Mouse (Mus musculus) heart, embryonic 16.5 days (tissue): ENCODE data around the gene Cfap54. TPM values are rescaled to one million over a fixed set of nuclear protein-coding genes. Genes with fewer than 3 reads are reported as not detected.

ENCODE experiments used
- ATAC-seq: fragments of 200-750 bp; cut with Nextera tagmentation; replicated peaks from 2 replicates; pipeline ENCODE4 v1.8.0; 2017; ENCODE audit warnings: moderate number of reproducible peaks; ENCODE audit not compliant: insufficient read depth, low FRiP score; ENCODE audit errors: extremely low read depth
- H3K27ac ChIP-seq: fragments of 300-500 bp; sonication (generic); 2 replicates; pipeline ENCODE4 v1.5.1; 2014; ENCODE audit warnings: mild to moderate bottlenecking, low read length, control low read depth, moderate library complexity
- H3K27me3 ChIP-seq: fragments of 300-500 bp; sonication (generic); 2 replicates; pipeline ENCODE4 v1.6.1; 2014; ENCODE audit warnings: low read length, mixed read lengths; ENCODE audit not compliant: control insufficient read depth, insufficient read depth
- H3K36me3 ChIP-seq: fragments of 300-500 bp; sonication (generic); 2 replicates; pipeline ENCODE4 v1.6.1; 2014; ENCODE audit not compliant: control insufficient read depth, insufficient read depth
- H3K4me1 ChIP-seq: fragments of 300-500 bp; sonication (generic); 2 replicates; pipeline ENCODE4 v1.6.1; 2014; ENCODE audit warnings: low read length, mixed read lengths; ENCODE audit not compliant: control insufficient read depth, insufficient read depth
- H3K4me2 ChIP-seq: fragments of 300-500 bp; sonication (generic); 2 replicates; pipeline ENCODE4 v1.6.1; 2014; ENCODE audit warnings: low read depth, mild to moderate bottlenecking, control low read depth, low read length
- H3K4me3 ChIP-seq: fragments of 300-500 bp; sonication (generic); 2 replicates; pipeline ENCODE4 v1.5.1; 2014; ENCODE audit warnings: mild to moderate bottlenecking, control low read depth, low read length
- H3K9ac ChIP-seq: fragments of 300-500 bp; sonication (generic); 2 replicates; pipeline ENCODE4 v1.6.1; 2014; ENCODE audit warnings: low read length, control low read depth
- H3K9me3 ChIP-seq: fragments of 300-500 bp; sonication (generic); replicated peaks from 2 replicates; pipeline ENCODE4 v1.6.1; 2016; ENCODE audit warnings: low read length; ENCODE audit not compliant: control insufficient read depth
- WGBS: fragments of 180-500 bp; shearing (Covaris S2); extraction: QIAGEN DNeasy Blood & Tissue Kit; methylation state at CpG from one replicate; pipeline ENCODE4 v1.1.7; 2014; 5-methylcytosine and 5-hydroxymethylcytosine counted together
- polyA plus RNA-seq: library from polyadenylated mRNA; unstranded; fragments of >200 nt; fragmentation: Nextera tagmentation; extraction: Ambion mirVana; gene quantifications from 2 replicates; pipeline ENCODE4 v1.2.1, GENCODE M21; 2015

The Cfap54 gene
- polyA plus RNA-seq, 1 experiment from 2014 or later = 0.25 TPM

DNA sequence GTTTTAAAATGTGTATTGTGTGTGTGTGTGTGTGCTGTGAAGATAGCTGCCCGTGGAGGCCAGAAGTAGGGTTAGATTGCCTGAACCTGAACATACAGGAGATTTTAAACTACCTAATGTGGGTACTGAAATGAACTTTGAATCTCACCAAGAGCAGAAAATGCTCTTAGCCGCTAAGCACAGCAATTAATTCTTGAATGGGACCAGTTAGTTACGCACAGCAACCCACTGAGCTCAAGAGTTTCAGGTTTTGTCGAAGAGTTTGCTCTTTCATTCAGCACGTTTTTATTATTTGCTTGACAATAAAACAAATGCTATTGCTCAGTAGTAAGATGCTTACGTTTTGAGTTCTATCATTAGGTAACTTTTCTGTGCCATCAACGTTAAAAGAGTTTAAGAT lies 23.9 kb upstream of the Cfap54 start:
- no peak overlapping the region for H3K27ac ChIP-seq
- no peak overlapping the region for H3K4me2 ChIP-seq
- no peaks in the 10 kb centered on the region for H3K4me1 ChIP-seq
- no peaks in the 10 kb centered on the region for H3K27me3 ChIP-seq
- no peak overlapping the region for H3K9ac ChIP-seq
- no peaks in the 10 kb centered on the region for H3K36me3 ChIP-seq
- H3K9me3 ChIP-seq = no peaks in the 10 kb centered on the region
- 86% methylated on average over 7 of the region's 7 CpGs for WGBS
- ATAC-seq = no peak
- no peak overlapping the region for H3K4me3 ChIP-seq

DNA sequence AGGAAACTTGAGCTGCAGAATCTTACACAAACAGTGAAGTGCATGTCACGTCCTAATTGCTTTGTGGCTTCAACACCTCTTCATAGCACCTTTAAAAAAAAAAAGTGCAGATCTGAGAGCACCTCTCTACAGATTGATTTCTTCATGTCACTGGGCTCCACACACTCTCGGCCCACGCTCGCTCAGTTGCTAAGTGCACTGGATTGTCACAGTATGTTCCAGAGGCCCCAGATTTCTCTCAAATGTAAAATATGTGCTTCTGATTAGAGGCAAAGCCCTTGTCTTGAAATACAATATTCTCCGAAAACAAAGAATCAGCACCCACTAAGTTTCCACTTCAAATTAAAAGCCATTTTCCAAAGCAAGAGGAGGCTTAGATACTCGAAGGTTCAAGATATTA lies 22.9 kb upstream of the Cfap54 start:
- no peaks in the 10 kb centered on the region for H3K36me3 ChIP-seq
- no peak overlapping the region for H3K9ac ChIP-seq
- no peak overlapping the region for H3K4me3 ChIP-seq
- H3K4me1 ChIP-seq = no peaks in the 10 kb centered on the region
- H3K27me3 ChIP-seq = no peaks in the 10 kb centered on the region
- H3K4me2 ChIP-seq = no peak overlapping the region
- WGBS = 54% methylated on average over 6 of the region's 6 CpGs
- H3K27ac ChIP-seq = no peak overlapping the region
- peaks cover 2% of the 10 kb centered on the region; the same call in 1 of the 2 replicates for H3K9me3 ChIP-seq
- ATAC-seq = no peak

DNA sequence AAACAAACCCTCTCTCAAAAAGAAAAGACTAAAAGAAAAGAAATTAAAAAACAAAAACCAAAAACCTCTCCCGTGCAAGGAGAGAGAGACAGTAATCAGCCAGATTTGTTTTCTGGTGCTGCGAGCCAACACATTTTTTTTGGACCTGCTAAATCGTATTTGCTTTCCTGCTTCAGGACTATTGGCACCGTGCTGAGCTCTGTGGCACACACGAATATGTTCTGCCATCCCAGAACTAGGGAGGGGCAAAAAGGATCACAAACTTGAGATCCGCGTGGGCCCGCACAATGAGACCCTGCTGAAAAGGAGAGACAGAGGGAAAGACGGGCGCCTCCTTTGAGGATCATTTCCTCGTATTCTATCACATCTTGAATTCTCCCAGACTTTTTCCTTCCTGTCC lies 22.3 kb upstream of the Cfap54 start:
- ATAC-seq = no peak
- Histone ChIP-seq H3K9me3 (peaks cover 2% of the 10 kb centered on the region; the same call in 1 of the 2 replicates), H3K4me1 (no peaks in the 10 kb centered on the region), H3K36me3 (no peaks in the 10 kb centered on the region), H3K9ac (no peak overlapping the region), H3K4me3 (no peak overlapping the region), H3K27me3 (no peaks in the 10 kb centered on the region), H3K27ac (no peak overlapping the region), H3K4me2 (no peak overlapping the region)
- 62% methylated on average over 11 of the region's 11 CpGs for WGBS

GRCm38 (mm10) chr10:93102321-93102720 lies 20.9 kb upstream of the Cfap54 start:
- Histone ChIP-seq H3K9me3 (peaks cover 2% of the 10 kb centered on the region; the same call in 1 of the 2 replicates), H3K4me2 (no peak overlapping the region), H3K4me1 (no peaks in the 10 kb centered on the region), H3K4me3 (no peak overlapping the region), H3K9ac (no peak overlapping the region), H3K27me3 (no peaks in the 10 kb centered on the region), H3K27ac (no peak overlapping the region), H3K36me3 (no peaks in the 10 kb centered on the region)
- WGBS = 49% methylated on average over 5 of the region's 5 CpGs
- no peak for ATAC-seq

DNA sequence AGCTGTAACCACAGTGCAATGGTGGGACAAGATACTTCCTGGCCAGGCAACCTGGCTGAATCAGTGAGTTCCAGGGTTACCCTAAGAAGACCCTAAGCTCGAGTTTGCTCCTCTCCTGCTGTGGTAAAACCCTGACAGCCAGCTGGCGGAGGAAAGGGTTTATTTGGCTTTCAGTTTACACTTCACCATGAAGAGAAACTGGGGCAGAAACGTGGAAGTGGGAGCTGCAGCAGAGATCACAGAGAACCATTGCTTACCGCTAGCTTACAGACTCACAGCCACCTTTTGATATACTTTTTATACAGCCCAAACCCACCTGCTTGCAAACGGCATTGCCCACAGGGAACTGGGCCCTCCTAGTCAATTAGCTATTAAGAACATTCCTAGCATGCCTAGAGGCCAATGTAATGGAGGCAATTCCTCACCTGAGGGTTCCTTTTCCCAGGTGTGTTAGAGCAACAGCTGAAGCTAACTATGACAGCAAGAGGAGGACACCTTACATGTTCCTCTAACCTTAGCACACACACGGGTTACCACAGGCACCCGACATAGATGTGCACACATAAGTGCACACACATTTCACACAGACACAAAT lies 16.9 kb upstream of the Cfap54 start:
- H3K27ac ChIP-seq = no peak overlapping the region
- 71% methylated on average over 7 of the region's 7 CpGs for WGBS
- ATAC-seq = no peak

DNA sequence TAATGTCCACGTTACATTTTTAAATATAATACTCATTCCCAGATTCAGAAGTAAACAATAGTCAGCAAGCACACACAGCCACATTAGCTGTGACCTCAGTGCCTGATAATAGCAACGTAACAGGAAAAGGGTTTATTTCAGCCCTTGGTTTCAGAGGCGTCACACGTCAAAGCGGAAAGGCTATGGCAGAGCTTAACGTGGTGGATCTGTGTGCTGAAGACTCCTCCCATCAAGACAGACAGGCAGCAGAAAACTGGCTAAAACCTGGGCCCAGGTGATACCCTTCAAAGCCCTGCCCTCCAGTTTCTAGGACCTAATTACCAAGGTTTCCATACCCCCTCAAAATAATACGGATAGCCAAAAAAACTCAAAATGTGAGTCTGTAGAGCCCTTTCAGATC lies 16.0 kb upstream of the Cfap54 start:
- ATAC-seq = no peak
- Histone ChIP-seq H3K27ac (no peak overlapping the region), H3K4me2 (no peak overlapping the region), H3K27me3 (no peaks in the 10 kb centered on the region), H3K9me3 (peaks cover 2% of the 10 kb centered on the region; the same call in 1 of the 2 replicates), H3K36me3 (no peaks in the 10 kb centered on the region), H3K9ac (no peak overlapping the region), H3K4me1 (peaks cover 5% of the 10 kb centered on the region; the same call in 1 of the 2 replicates), H3K4me3 (no peak overlapping the region)
- WGBS = 88% methylated on average over 7 of the region's 7 CpGs

More for the DNA sequence above, 16.9 kb upstream of the Cfap54 start:
- H3K4me2 ChIP-seq = no peak overlapping the region
- H3K4me3 ChIP-seq = no peak overlapping the region
- H3K9ac ChIP-seq = no peak overlapping the region
- H3K4me1 ChIP-seq = peaks cover 5% of the 10 kb centered on the region; the same call in 1 of the 2 replicates
- H3K9me3 ChIP-seq = peaks cover 2% of the 10 kb centered on the region; the same call in 1 of the 2 replicates
- H3K27me3 ChIP-seq = no peaks in the 10 kb centered on the region
- H3K36me3 ChIP-seq = no peaks in the 10 kb centered on the region

- H3K9ac ChIP-seq = no peak overlapping the region
- WGBS = 73% methylated on average over 4 of the region's 4 CpGs
- peaks cover 5% of the 10 kb centered on the region; the same call in 1 of the 2 replicates for H3K4me1 ChIP-seq
These were observed 14.4 kb upstream of the Cfap54 start for GRCm38 (mm10) chr10:93095827-93096226.

DNA sequence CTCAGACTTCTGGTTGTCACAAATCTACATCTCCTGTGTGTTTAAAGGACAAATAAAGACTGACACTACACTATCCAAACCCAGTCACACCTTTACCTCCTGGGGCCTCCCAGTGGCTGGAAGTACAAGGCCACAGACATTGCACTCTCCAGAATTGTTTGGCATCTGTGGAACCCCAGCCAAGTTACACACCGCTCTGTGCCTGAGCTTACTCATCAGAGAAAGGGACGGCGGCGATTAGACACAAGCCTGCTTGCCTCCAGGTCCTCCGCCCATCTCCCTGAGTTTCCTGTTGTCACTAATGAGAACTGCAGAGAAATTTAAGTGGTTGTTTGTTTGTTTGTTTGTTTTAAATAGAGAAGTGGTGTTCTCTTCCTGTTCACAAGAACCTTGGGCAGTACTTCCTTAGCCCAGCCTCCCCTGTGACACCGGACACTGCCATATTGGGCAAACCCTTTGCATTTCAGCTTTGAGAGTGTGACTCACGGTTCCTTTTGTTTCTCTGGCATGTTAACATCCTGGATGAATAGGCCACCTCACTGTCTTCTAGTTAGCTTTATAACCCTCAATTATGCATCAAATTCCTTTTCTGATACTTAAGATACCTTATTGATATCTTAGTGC lies 13.7 kb upstream of the Cfap54 start:
- Histone ChIP-seq H3K36me3 (no peaks in the 10 kb centered on the region), H3K27ac (no peak overlapping the region), H3K4me1 (peaks cover 5% of the 10 kb centered on the region; the same call in 1 of the 2 replicates), H3K9ac (no peak overlapping the region), H3K4me3 (no peak overlapping the region), H3K9me3 (peaks cover under 1% of the 10 kb centered on the region; the same call in 1 of the 2 replicates), H3K27me3 (no peaks in the 10 kb centered on the region), H3K4me2 (no peak overlapping the region)
- WGBS = 73% methylated on average over 7 of the region's 7 CpGs
- ATAC-seq = no peak

More at GRCm38 (mm10) chr10:93095827-93096226, 14.4 kb upstream of the Cfap54 start:
- no peak overlapping the region for H3K4me3 ChIP-seq
- no peak overlapping the region for H3K27ac ChIP-seq
- no peak overlapping the region for H3K4me2 ChIP-seq
- peaks cover 2% of the 10 kb centered on the region; the same call in 1 of the 2 replicates for H3K9me3 ChIP-seq
- ATAC-seq = no peak
- no peaks in the 10 kb centered on the region for H3K36me3 ChIP-seq
- H3K27me3 ChIP-seq = no peaks in the 10 kb centered on the region

DNA sequence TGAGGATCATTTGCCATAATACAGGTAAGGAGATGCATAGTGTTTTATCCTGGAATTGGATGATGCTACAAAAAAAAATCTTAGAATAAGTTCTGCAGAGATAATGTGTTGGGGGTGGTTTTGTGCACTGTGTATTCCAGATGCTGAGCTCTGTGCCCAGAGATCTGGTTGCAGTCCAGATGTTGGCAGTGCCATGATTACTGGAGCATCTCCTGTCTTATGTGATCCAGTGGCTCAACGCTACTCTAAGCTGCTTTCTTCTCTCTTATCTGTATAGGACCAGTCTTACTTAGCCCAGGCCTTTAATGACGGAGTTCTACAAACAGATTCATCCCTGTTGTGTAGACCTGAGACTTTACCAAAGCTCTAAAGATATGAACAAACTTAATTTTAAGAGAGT lies 10.5 kb upstream of the Cfap54 start:
- Histone ChIP-seq H3K9me3 (no peaks in the 10 kb centered on the region), H3K36me3 (no peaks in the 10 kb centered on the region), H3K27ac (no peak overlapping the region), H3K27me3 (no peaks in the 10 kb centered on the region), H3K4me2 (no peak overlapping the region), H3K4me1 (peaks cover 5% of the 10 kb centered on the region; the same call in 1 of the 2 replicates), H3K9ac (no peak overlapping the region), H3K4me3 (no peak overlapping the region)
- WGBS = 83% methylated on average over 2 of the region's 2 CpGs
- ATAC-seq = no peak
